Mouse (Mus musculus): Measurements from ENCODE around the gene Otub1. TPM values are rescaled to one million over a fixed set of nuclear protein-coding genes. Genes with fewer than 3 reads are reported as not detected.

Gene Otub1
- total and polyA plus RNA-seq, 3 experiments, result 102 to 139 (median 119) TPM

DNA sequence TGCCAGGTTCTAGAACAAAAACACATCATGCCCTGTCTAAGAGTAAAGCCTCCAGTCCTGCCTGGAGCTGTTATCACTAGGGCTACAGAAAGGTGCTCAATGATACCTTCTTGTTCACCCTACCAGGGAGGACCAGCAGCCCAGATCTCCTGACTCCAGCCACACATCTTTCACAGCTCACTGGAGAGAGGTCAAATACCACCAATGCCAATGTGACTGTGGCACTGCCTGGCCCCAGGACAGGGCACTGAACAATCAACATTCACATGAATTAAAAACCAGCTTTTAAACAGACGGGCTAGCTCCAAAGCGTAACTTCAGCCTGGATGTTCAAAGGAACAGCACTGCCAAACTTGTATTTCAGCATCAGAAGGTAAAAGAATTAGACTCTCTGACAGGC lies 29.9 kb upstream of the Otub1 start:
- H3K36me3 ChIP-seq (replicated peaks in 1 of 2; ENCODE audit: control insufficient read depth in 1 of 2, insufficient read depth in 1 of 2, low read length in 1 of 2), result peaks cover 23 to 68% of the 10 kb centered on the region in 2 experiments
- H3K79me2 ChIP-seq (replicated peaks; ENCODE audit: control insufficient read depth, extremely low read depth, insufficient read depth, poor library complexity, severe bottlenecking), result peaks cover 33% of the 10 kb centered on the region
- peaks cover 21 to 55% of the 10 kb centered on the region in 2 experiments for H3K4me1 ChIP-seq (ENCODE audit: control insufficient read depth in 1 of 2, insufficient read depth in 2 of 2)
- dilution Hi-C loops (cut with MboI; ENCODE audit: extremely low pct_ligation_motif_present, extremely low pct_unique_long_range_greater_than_20kb, low sequenced_read_pairs), result no loop called here
- DNase-seq (ENCODE audit: extremely low read depth), result no peak
- in situ Hi-C loops (cut with MboI; ENCODE audit: low pct_ligation_motif_present, low pct_unique_long_range_greater_than_20kb, low sequenced_read_pairs), result no loop called here
- H3K4me3 ChIP-seq (replicated peaks in 1 of 3; ENCODE audit: low read depth in 2 of 3, low read length in 2 of 3, poor library complexity in 1 of 3), result no peak overlapping the region
- TF ChIP-seq MAZ (IDR thresholded peaks at IDR 0.05; ENCODE audit: low read depth, low read length) (no peak), BHLHE40 (IDR thresholded peaks at IDR 0.05; ENCODE audit: low read depth, low read length) (no peak), EP300 (IDR thresholded peaks at IDR 0.05; ENCODE audit: low read length) (no peak), ZKSCAN1 (IDR thresholded peaks at IDR 0.05; ENCODE audit: borderline replicate concordance, low read depth, low read length) (no peak), RCOR1 (conservative IDR thresholded peaks at IDR 0.05; ENCODE audit: low read depth, low read length) (no peak), SMC3 (IDR thresholded peaks at IDR 0.05; ENCODE audit: low read depth, low read length) (no peak), MXI1 (IDR thresholded peaks at IDR 0.05; ENCODE audit: low read depth, low read length) (no peak), ELF1 (IDR thresholded peaks at IDR 0.05; ENCODE audit: low read depth, low read length) (no peak), CHD2 (IDR thresholded peaks at IDR 0.05; ENCODE audit: low read length) (no peak), NELFE (IDR thresholded peaks at IDR 0.05; ENCODE audit: low read depth, low read length) (no peak), IRF4 (IDR thresholded peaks at IDR 0.05; ENCODE audit: low read depth, low read length) (no peak), PAX5 (IDR thresholded peaks at IDR 0.05; ENCODE audit: low read length) (no peak), GABPA (IDR thresholded peaks at IDR 0.05; ENCODE audit: insufficient replicate concordance, low read depth, low read length) (no peak), TCF12 (IDR thresholded peaks at IDR 0.05; ENCODE audit: low read depth, low read length) (no peak), KAT2A (IDR thresholded peaks at IDR 0.05; ENCODE audit: insufficient replicate concordance, low read length) (no peak), ZMIZ1 (IDR thresholded peaks at IDR 0.05; ENCODE audit: low read depth, low read length) (no peak), MAX (IDR thresholded peaks at IDR 0.05; ENCODE audit: low read length) (no peak), MAFK (IDR thresholded peaks at IDR 0.05; ENCODE audit: insufficient replicate concordance, low read length) (no peak), SIN3A (IDR thresholded peaks at IDR 0.05; ENCODE audit: low read length) (no peak), CTCF (conservative IDR thresholded peaks at IDR 0.05 in 1 of 2, IDR thresholded peaks at IDR 0.05 in 1 of 2; ENCODE audit: low read depth in 2 of 2, low read length in 2 of 2) (no peak)
- no peaks in the 10 kb centered on the region for H3K9me3 ChIP-seq (replicated peaks; ENCODE audit: low read length)
- H3K27me3 ChIP-seq (replicated peaks), result no peaks in the 10 kb centered on the region
- H3K27ac ChIP-seq (ENCODE audit: insufficient read depth, low read depth), result no peak overlapping the region
- no peak overlapping the region for H3K9ac ChIP-seq (ENCODE audit: insufficient read depth, low read depth)
- no peak overlapping the region for H3K4me2 ChIP-seq (ENCODE audit: insufficient read depth, low read depth, poor library complexity, severe bottlenecking)

DNA sequence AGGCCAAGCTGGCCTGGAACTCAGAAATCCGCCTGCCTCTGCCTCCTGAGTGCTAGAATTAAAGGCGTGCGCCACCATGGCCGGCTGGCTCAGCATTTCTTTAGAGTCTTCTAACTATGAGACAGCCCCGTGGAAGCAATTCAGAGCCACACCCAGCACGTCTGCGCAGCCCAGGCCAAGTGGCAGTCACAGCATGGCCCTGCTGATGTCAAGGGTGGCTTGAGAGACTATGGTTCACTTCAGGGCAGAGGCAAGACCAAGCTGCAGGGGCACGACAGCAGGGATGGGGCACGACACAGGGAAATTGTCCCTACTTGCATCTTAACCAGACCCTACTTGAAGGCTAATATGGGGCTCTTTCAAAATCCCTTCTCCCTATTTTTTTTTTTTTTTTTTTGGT lies 29.3 kb upstream of the Otub1 start:
- Histone ChIP-seq H3K4me2 (ENCODE audit: insufficient read depth, low read depth, poor library complexity, severe bottlenecking) (no peak overlapping the region), H3K9me3 (replicated peaks; ENCODE audit: low read length) (no peaks in the 10 kb centered on the region), H3K79me2 (replicated peaks; ENCODE audit: control insufficient read depth, extremely low read depth, insufficient read depth, poor library complexity, severe bottlenecking) (peaks cover 32% of the 10 kb centered on the region), H3K36me3 (replicated peaks in 1 of 2; ENCODE audit: control insufficient read depth in 1 of 2, insufficient read depth in 1 of 2, low read length in 1 of 2) (peaks cover 27 to 74% of the 10 kb centered on the region in 2 experiments), H3K27ac (ENCODE audit: insufficient read depth, low read depth) (no peak overlapping the region), H3K4me3 (replicated peaks in 1 of 3; ENCODE audit: low read depth in 2 of 3, low read length in 2 of 3, poor library complexity in 1 of 3) (no peak overlapping the region), H3K9ac (ENCODE audit: insufficient read depth, low read depth) (no peak overlapping the region), H3K27me3 (replicated peaks) (no peaks in the 10 kb centered on the region), H3K4me1 (ENCODE audit: control insufficient read depth in 1 of 2, insufficient read depth in 2 of 2) (peaks cover 21 to 55% of the 10 kb centered on the region in 2 experiments)
- dilution Hi-C loops (cut with MboI; ENCODE audit: extremely low pct_ligation_motif_present, extremely low pct_unique_long_range_greater_than_20kb, low sequenced_read_pairs), result no loop called here
- TF ChIP-seq RAD21 (IDR thresholded peaks at IDR 0.05; ENCODE audit: low read depth, low read length), result no peak
- TF ChIP-seq JUN (IDR thresholded peaks at IDR 0.05; ENCODE audit: insufficient read depth, low read depth, low read length), result no peak
- in situ Hi-C loops (cut with MboI; ENCODE audit: low pct_ligation_motif_present, low pct_unique_long_range_greater_than_20kb, low sequenced_read_pairs), result no loop called here
- DNase-seq (ENCODE audit: extremely low read depth), result no peak

Data from CH12.LX (cell line).